Mouse (Mus musculus) forebrain, embryonic 10.5 days (tissue): ENCODE data around the gene Fam53b. TPM values are rescaled to one million over a fixed set of nuclear protein-coding genes. Genes with fewer than 3 reads are reported as not detected.

Experiments
- DNase-seq: peaks from one replicate; pipeline ENCODE4 v3.0.0-alpha.2; 2017; ENCODE audit warnings: low spot score; ENCODE audit errors: extremely low spot score
- H3K27ac ChIP-seq: fragments of 300-500 bp; sonication (generic); 2 replicates; pipeline ENCODE4 v1.5.1; 2016; ENCODE audit warnings: mild to moderate bottlenecking
- H3K27me3 ChIP-seq: fragments of 300-500 bp; sonication (generic); 2 replicates; pipeline ENCODE4 v1.6.1; 2016; ENCODE audit warnings: mild to moderate bottlenecking; ENCODE audit not compliant: poor library complexity, severe bottlenecking
- H3K36me3 ChIP-seq: fragments of 300-500 bp; sonication (generic); replicated peaks from 2 replicates; pipeline ENCODE4 v1.6.1; 2016; ENCODE audit warnings: mild to moderate bottlenecking, moderate library complexity
- H3K4me1 ChIP-seq: fragments of 300-500 bp; sonication (generic); 2 replicates; pipeline ENCODE4 v1.6.1; 2016
- H3K4me3 ChIP-seq: fragments of 300-500 bp; sonication (generic); 2 replicates; pipeline ENCODE4 v1.5.1; 2016; ENCODE audit warnings: mild to moderate bottlenecking, moderate library complexity
- H3K9me3 ChIP-seq: fragments of 300-500 bp; sonication (generic); 2 replicates; pipeline ENCODE4 v1.6.1; 2016; ENCODE audit warnings: mild to moderate bottlenecking, moderate library complexity
- WGBS: fragments of 180-500 bp; shearing (Covaris S2); methylation state at CpG from one replicate; pipeline ENCODE4 v1.1.7; 2016; 5-methylcytosine and 5-hydroxymethylcytosine counted together
- polyA plus RNA-seq: library from polyadenylated mRNA; unstranded; fragments of >200 nt; fragmentation: Nextera tagmentation; extraction: Ambion mirVana; gene quantifications from 2 replicates; pipeline ENCODE4 v1.2.1, GENCODE M21; 2016

Gene Fam53b
- polyA plus RNA-seq, 1 experiment from 2014 or later = 39.4 TPM

DNA sequence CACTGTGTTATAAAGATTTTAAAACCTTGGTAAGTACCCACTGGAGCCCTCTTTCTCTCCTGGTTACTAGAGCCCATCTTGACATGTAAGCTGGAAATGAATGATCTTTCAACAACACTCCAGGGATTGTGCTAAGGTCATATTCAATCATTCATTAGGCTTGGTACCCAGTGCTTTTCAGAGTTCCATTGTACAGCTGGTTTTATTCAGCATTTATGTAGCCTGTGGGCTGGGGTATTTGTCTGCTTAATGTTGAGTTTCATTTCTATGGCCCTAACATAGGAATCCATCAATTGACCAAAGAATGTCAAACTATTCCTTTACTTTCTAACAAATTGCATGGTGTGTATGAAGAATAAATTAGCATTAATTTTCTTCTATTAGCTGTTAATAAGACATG is 10.1 kb upstream of the Fam53b start:
- Histone ChIP-seq H3K27me3 (no peaks in the 10 kb centered on the region), H3K4me1 (peaks cover 45% of the 10 kb centered on the region), H3K4me3 (no peak overlapping the region), H3K9me3 (no peaks in the 10 kb centered on the region), H3K36me3 (peaks cover 43% of the 10 kb centered on the region), H3K27ac (no peak overlapping the region)
- DNase-seq = no peak

DNA sequence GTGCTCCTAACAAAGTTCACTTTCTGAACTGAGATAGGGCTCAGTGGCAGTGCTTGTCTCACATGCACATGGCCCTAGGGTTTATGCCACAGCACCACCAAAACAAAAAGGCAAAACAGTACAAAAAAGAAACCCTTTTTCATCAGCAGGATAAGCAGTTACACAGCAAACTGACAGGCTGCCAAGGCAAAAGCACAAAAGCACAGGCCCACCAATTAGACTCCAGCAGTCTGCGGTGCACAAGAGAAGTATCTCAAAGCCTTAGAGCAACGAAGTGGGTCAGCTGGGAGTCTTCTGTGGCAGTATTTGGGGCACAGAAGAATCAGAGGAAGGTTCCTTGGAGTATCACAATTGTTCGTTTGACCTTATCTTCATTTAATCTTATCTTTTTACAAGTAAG is 7.0 kb upstream of the Fam53b start:
- H3K4me1 ChIP-seq = peaks cover 55% of the 10 kb centered on the region
- no peak overlapping the region for H3K4me3 ChIP-seq
- no peak overlapping the region for H3K27ac ChIP-seq
- no peak for DNase-seq
- H3K36me3 ChIP-seq = peaks cover 19% of the 10 kb centered on the region
- no peaks in the 10 kb centered on the region for H3K9me3 ChIP-seq
- 77% methylated on average over 3 of the region's 3 CpGs for WGBS
- H3K27me3 ChIP-seq = no peaks in the 10 kb centered on the region

- Histone ChIP-seq H3K9me3 (no peaks in the 10 kb centered on the region), H3K36me3 (peaks cover 3% of the 10 kb centered on the region; the same call in 1 of the 2 replicates), H3K27ac (no peak overlapping the region), H3K4me3 (no peak overlapping the region), H3K4me1 (peaks cover 61% of the 10 kb centered on the region), H3K27me3 (no peaks in the 10 kb centered on the region)
- WGBS = 92% methylated on average over 6 of the region's 6 CpGs
- DNase-seq = no peak
Observed at GRCm38 (mm10) chr7:132817056-132817455, 3.4 kb upstream of the Fam53b start.

GRCm38 (mm10) chr7:132816528-132816927 is 2.8 kb upstream of the Fam53b start:
- H3K4me1 ChIP-seq = peaks cover 64% of the 10 kb centered on the region
- H3K4me3 ChIP-seq = no peak overlapping the region
- no peaks in the 10 kb centered on the region for H3K27me3 ChIP-seq
- no peak overlapping the region for H3K27ac ChIP-seq
- H3K9me3 ChIP-seq = no peaks in the 10 kb centered on the region
- peaks cover 3% of the 10 kb centered on the region; the same call in 1 of the 2 replicates for H3K36me3 ChIP-seq
- no peak for DNase-seq
- WGBS = 53% methylated on average over 2 of the region's 2 CpGs

- Histone ChIP-seq H3K27ac (no peak overlapping the region; the same call in 1 of the 2 replicates), H3K4me1 (peaks cover 66% of the 10 kb centered on the region)
- 59% methylated on average over 5 of the region's 5 CpGs for WGBS
Observed at GRCm38 (mm10) chr7:132815081-132815480, 1.4 kb upstream of the Fam53b start.

GRCm38 (mm10) chr7:132814089-132814450 is 384 bp upstream of the Fam53b start:
- no peak for DNase-seq
- peaks cover 3% of the 10 kb centered on the region; the same call in 1 of the 2 replicates for H3K36me3 ChIP-seq
- H3K4me1 ChIP-seq = peaks cover 75% of the 10 kb centered on the region
- H3K27me3 ChIP-seq = no peaks in the 10 kb centered on the region
- peak overlapping the region; percentile 94 for H3K27ac ChIP-seq
- 2% methylated on average over 7 of the region's 7 CpGs for WGBS
- H3K9me3 ChIP-seq = no peaks in the 10 kb centered on the region
- peak overlapping the region; percentile 75 for H3K4me3 ChIP-seq

More at GRCm38 (mm10) chr7:132815081-132815480, 1.4 kb upstream of the Fam53b start:
- Histone ChIP-seq H3K9me3 (no peaks in the 10 kb centered on the region), H3K36me3 (peaks cover 3% of the 10 kb centered on the region; the same call in 1 of the 2 replicates), H3K27me3 (no peaks in the 10 kb centered on the region), H3K4me3 (no peak overlapping the region)
- no peak for DNase-seq

GRCm38 (mm10) chr7:132812619-132813415 is 869 bp downstream of the Fam53b start:
- H3K9me3 ChIP-seq = no peaks in the 10 kb centered on the region
- H3K27me3 ChIP-seq = no peaks in the 10 kb centered on the region
- WGBS = under 1% methylated on average over 59 of the region's 59 CpGs
- H3K4me1 ChIP-seq = peaks cover 87% of the 10 kb centered on the region
- peak; percentile 73 for DNase-seq
- no peaks in the 10 kb centered on the region for H3K36me3 ChIP-seq
- peak overlapping the region; percentile 75 for H3K4me3 ChIP-seq
- H3K27ac ChIP-seq = peak overlapping the region; percentile 94

DNA sequence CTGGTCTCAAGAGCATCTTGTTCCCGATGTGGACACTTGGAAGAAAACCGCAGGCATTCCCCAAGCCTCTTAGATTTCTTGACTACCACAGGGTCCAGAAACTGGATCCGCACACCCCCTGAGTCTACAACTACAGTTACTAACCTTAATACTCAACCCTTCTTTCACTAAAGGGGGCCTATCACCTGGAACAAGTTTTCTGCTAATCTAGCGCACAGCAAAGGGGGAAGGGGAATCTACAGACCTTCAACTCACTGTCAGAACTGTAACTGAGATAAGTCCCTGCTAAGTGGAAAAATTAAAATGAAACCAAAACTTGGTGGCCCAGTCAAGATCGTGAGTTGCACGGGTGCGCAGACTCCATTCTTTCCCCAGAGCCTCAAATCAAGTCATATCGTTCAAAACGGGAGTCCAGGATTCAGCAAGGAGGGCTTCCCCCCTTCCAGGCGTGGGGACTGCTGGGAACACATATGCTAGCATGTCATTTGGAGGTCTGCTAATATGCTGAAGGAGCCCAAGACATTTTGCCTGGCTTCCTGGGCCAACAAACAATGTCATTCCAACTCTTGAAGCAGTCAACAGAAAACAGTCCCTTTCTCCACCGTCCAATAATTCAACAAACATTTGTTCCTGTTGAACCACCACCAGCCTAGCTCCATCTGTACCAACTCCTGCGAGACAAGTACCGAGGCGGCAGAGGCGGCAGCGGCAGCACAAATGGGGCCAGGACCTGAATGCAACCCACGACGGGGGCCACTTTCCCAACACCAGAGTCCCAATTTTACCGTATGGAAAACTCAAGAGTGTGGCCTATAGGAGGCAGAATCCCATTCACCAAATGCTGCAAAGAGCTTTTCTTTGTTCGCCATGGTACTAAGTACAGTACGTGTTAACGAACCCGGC is 1.7 kb downstream of the Fam53b start:
- no peaks in the 10 kb centered on the region for H3K27me3 ChIP-seq
- H3K36me3 ChIP-seq = no peaks in the 10 kb centered on the region
- 12% methylated on average over 23 of the region's 23 CpGs for WGBS

DNA sequence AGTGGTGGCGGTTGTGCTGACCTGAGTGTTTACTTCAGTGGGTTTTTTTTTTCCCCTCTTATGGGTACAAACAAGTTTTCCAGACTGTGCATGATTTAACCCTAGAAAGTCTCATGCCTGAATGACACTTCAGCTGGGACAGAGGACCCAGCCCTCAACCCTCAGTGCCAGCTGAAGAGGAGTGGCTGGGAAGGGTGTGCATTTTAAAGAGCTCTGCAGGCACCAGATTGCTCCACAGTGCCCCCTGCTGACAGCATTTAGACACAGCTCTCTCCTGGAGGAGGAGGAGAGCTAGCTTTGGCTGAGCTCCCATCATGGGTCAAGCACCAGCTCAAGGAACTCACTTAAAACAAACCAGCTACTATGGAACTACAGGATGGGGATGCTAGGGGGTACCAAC is 2.8 kb downstream of the Fam53b start:
- no peaks in the 10 kb centered on the region for H3K9me3 ChIP-seq
- no peaks in the 10 kb centered on the region for H3K27me3 ChIP-seq
- peak; percentile 86 for DNase-seq
- H3K4me1 ChIP-seq = peaks cover 99% of the 10 kb centered on the region
- H3K4me3 ChIP-seq = peak overlapping the region; percentile 75
- no peaks in the 10 kb centered on the region for H3K36me3 ChIP-seq
- 58% methylated on average over 1 of the region's 1 CpGs for WGBS
- peak overlapping the region; percentile 94 for H3K27ac ChIP-seq

More for the DNA sequence above, 1.7 kb downstream of the Fam53b start:
- Histone ChIP-seq H3K4me1 (peaks cover 96% of the 10 kb centered on the region), H3K27ac (peak overlapping the region; percentile 94), H3K9me3 (no peaks in the 10 kb centered on the region), H3K4me3 (peak overlapping the region; percentile 75)
- DNase-seq = peak; percentile 52

GRCm38 (mm10) chr7:132810368-132810767 is 3.3 kb downstream of the Fam53b start:
- Histone ChIP-seq H3K4me3 (peak overlapping the region; percentile 75), H3K27ac (peak overlapping the region; percentile 94), H3K9me3 (no peaks in the 10 kb centered on the region), H3K4me1 (peaks cover 99% of the 10 kb centered on the region), H3K36me3 (no peaks in the 10 kb centered on the region), H3K27me3 (no peaks in the 10 kb centered on the region)
- WGBS = 13% methylated on average over 6 of the region's 6 CpGs
- DNase-seq = no peak

- H3K9me3 ChIP-seq = no peaks in the 10 kb centered on the region
- H3K4me1 ChIP-seq = peaks cover 94% of the 10 kb centered on the region
- peak overlapping the region; percentile 94 for H3K27ac ChIP-seq
- H3K4me3 ChIP-seq = peak overlapping the region; percentile 75
- 0 out of 2 replicates have a peak, but pooled peaks cover 2% of the 10 kb centered on the region for H3K36me3 ChIP-seq
- WGBS = 24% methylated on average over 6 of the region's 6 CpGs
- DNase-seq = no peak
- H3K27me3 ChIP-seq = no peaks in the 10 kb centered on the region
Observed at GRCm38 (mm10) chr7:132809721-132810120, 4.0 kb downstream of the Fam53b start.

DNA sequence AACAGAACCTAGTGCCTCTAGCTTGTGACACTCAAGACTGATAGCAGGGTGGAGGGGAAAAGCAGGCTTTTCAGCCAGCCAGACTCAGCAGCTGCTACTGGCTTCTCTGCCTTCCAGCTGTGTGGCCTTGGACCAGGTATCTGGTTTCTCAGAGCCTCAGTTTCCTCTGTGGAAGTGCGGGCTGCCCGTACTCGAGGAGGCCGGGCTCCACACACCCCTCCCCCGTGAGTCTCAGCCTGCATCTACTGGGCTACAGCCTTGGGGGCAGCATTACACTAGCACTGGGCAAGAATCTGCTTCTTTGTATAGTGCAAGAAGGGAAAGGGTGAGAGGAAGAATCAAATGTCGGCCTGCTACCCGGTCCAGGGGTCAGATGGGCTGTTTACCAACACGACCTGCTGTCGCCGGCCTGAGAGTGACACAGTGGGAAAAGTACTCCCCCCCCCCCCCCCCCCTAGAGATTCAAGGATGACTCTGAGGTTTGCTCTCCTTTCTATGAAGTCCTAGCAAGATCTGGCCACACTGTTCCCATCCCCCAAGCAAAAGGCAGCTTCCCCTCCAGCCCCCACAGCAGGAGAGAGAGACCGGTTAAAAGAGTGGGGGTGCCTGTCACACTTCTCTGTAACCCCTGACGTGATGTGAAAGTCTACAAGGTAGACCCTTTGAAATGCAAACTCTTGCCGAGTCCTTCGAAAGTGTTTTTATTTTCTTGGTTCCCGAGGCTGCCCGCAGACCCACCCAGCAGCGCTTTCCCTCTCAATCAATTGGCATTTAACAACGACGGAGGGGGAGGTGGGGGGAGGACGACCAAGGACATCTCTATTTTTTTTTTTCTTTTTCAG is 4.6 kb downstream of the Fam53b start:
- under 1% methylated on average over 20 of the region's 20 CpGs for WGBS
- Histone ChIP-seq H3K27ac (peak overlapping the region; percentile 94), H3K27me3 (no peaks in the 10 kb centered on the region), H3K4me3 (peak overlapping the region; percentile 75), H3K36me3 (0 out of 2 replicates have a peak, but pooled peaks cover 3% of the 10 kb centered on the region), H3K4me1 (peaks cover 91% of the 10 kb centered on the region), H3K9me3 (no peaks in the 10 kb centered on the region)
- DNase-seq = peak; percentile 63
